ENCODE assay signal across 9 mouse cellular contexts in the genomic region with DNA sequence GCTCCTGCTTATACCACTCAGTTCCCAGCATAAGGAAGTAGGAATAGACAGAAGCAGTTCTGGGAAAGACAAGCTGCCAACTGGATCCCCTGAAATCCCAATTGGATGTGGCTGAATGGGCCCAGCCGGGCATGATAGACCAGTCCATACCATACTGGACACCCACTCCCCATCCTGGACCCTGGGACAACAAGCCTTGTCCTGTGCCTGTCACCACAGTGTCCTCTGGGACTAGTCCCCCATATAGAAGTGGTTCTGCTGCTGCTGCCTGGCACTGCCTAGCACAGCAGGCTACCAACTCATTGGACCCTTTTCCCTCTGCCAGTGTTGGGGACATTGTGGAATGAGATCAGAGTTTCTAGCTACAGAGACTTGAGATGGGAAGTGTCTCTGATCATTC. TPM values are rescaled to one million over a fixed set of nuclear protein-coding genes. Genes with fewer than 3 reads are reported as not detected.
DNase-seq lines count a peak whose midpoint lies in the region; ATAC-seq lines count a peak whose summit lies in the region.
"Had no signal": no experiment of that assay in that cellular context is flagged by ENCODE, and none has a peak within 500 bp of the region (broad histone marks: within the 10 kb centered on the region; RNA-seq: fewer than 3 reads in every experiment).

No protein-coding gene starts in this region.

- H3K36me3 ChIP-seq in heart, embryonic 11.5 days (ENCODE audit: control insufficient read depth, insufficient read depth, low read length), result no peaks in the 10 kb centered on the region; the same call in 1 of the 2 replicates
- H3K36me3 ChIP-seq in lung, embryonic 16.5 days (ENCODE audit: control insufficient read depth, insufficient read depth, low read length), result no peaks in the 10 kb centered on the region
- no peaks in the 10 kb centered on the region for H3K36me3 ChIP-seq in intestine, embryonic 15.5 days
- no peaks in the 10 kb centered on the region for H3K36me3 ChIP-seq in stomach, embryonic 15.5 days

- no peaks in the 10 kb centered on the region for H3K27me3 ChIP-seq in heart, embryonic 11.5 days (ENCODE audit: control insufficient read depth, insufficient read depth, low read length)
- no peaks in the 10 kb centered on the region for H3K27me3 ChIP-seq in lung, embryonic 16.5 days (ENCODE audit: control insufficient read depth, insufficient read depth, low read depth, low read length)
- no peaks in the 10 kb centered on the region for H3K27me3 ChIP-seq in intestine, embryonic 15.5 days (replicated peaks)
- no peaks in the 10 kb centered on the region for H3K27me3 ChIP-seq in stomach, embryonic 15.5 days (replicated peaks)

- H3K4me2 ChIP-seq in heart, embryonic 11.5 days, result peak overlapping the region; percentile 87; the same call in 1 of the 2 replicates
- H3K4me2 ChIP-seq in lung, embryonic 16.5 days (ENCODE audit: low read depth, low read length), result peak overlapping the region; percentile 10; the same call in 1 of the 2 replicates
- H3K4me2 ChIP-seq in intestine, embryonic 15.5 days (replicated peaks), result peak overlapping the region; percentile 85
- H3K4me2 ChIP-seq in stomach, embryonic 15.5 days, result peak overlapping the region; percentile 67

- peaks cover 29% of the 10 kb centered on the region for H3K4me1 ChIP-seq in heart, embryonic 11.5 days (ENCODE audit: control insufficient read depth, insufficient read depth, low read length)
- H3K4me1 ChIP-seq in lung, embryonic 16.5 days (replicated peaks; ENCODE audit: control insufficient read depth, insufficient read depth, low read length), result peaks cover 47% of the 10 kb centered on the region
- peaks cover 36% of the 10 kb centered on the region for H3K4me1 ChIP-seq in intestine, embryonic 15.5 days (replicated peaks)
- peaks cover 38% of the 10 kb centered on the region for H3K4me1 ChIP-seq in stomach, embryonic 15.5 days

- no peaks in the 10 kb centered on the region for H3K9me3 ChIP-seq in heart, embryonic 11.5 days (replicated peaks; ENCODE audit: control insufficient read depth, low read length)
- H3K9me3 ChIP-seq in lung, embryonic 16.5 days (ENCODE audit: control insufficient read depth, low read length), result no peaks in the 10 kb centered on the region
- no peaks in the 10 kb centered on the region for H3K9me3 ChIP-seq in intestine, embryonic 15.5 days
- H3K9me3 ChIP-seq in stomach, embryonic 15.5 days, result no peaks in the 10 kb centered on the region

- DNase-seq in heart, postnatal 4 days, result no peak
- DNase-seq in lung, adult 18-20 months, result no peak
- DNase-seq in cerebellum, adult 9-10 months, result no peak
- DNase-seq in cerebellum, postnatal 10 days, result no peak
- DNase-seq: kidney, postnatal 4 days had no signal

- WGBS in heart, embryonic 11.5 days (ENCODE audit: insufficient replicate concordance), result 94% methylated on average over 1 of the region's 1 CpGs
- 100% methylated on average over 1 of the region's 1 CpGs for WGBS in lung, embryonic 16.5 days
- 87% methylated on average over 1 of the region's 1 CpGs for WGBS in intestine, embryonic 15.5 days
- WGBS in stomach, embryonic 15.5 days, result 88% methylated on average over 1 of the region's 1 CpGs

- H3K27ac ChIP-seq in heart, embryonic 11.5 days (ENCODE audit: low read depth, low read length), result no peak overlapping the region
- H3K27ac ChIP-seq in lung, embryonic 16.5 days (ENCODE audit: low read length), result no peak overlapping the region
- H3K27ac ChIP-seq in intestine, embryonic 15.5 days, result no peak overlapping the region
- no peak overlapping the region for H3K27ac ChIP-seq in stomach, embryonic 15.5 days

- no peak overlapping the region for H3K9ac ChIP-seq in heart, embryonic 11.5 days (ENCODE audit: low read depth, low read length)
- no peak overlapping the region for H3K9ac ChIP-seq in lung, embryonic 16.5 days (ENCODE audit: low read length)
- no peak overlapping the region for H3K9ac ChIP-seq in intestine, embryonic 15.5 days
- H3K9ac ChIP-seq in stomach, embryonic 15.5 days, result no peak overlapping the region

- ATAC-seq in heart, embryonic 11.5 days (replicated peaks; ENCODE audit: insufficient number of reproducible peaks, low FRiP score, low TSS enrichment), result no peak
- ATAC-seq in lung, embryonic 16.5 days (ENCODE audit: low read depth), result no peak
- ATAC-seq in intestine, embryonic 15.5 days, result no peak
- ATAC-seq in stomach, embryonic 15.5 days (ENCODE audit: insufficient read depth, low FRiP score, low read depth), result no peak

- no peak overlapping the region for H3K4me3 ChIP-seq in heart, embryonic 11.5 days (ENCODE audit: low read depth, low read length)
- H3K4me3 ChIP-seq in lung, embryonic 16.5 days (ENCODE audit: low read length), result peak overlapping the region; percentile 5; the same call in 1 of the 2 replicates
- no peak overlapping the region for H3K4me3 ChIP-seq in intestine, embryonic 15.5 days (replicated peaks)
- H3K4me3 ChIP-seq in stomach, embryonic 15.5 days (replicated peaks), result no peak overlapping the region

RNA-seq across cellular contexts. Expression of gene Ccnd3, which starts 1.2 kb away (rescaled TPM):
- polyA plus RNA-seq in heart, embryonic 11.5 days (2014; fragmentation: Nextera tagmentation; extraction: Ambion mirVana), result 559 and 565 TPM in 2 replicates
- 100 to 1,000 TPM; 170 to 175 TPM for total RNA-seq in heart, postnatal 4 days (2021)
- polyA plus RNA-seq in lung, embryonic 16.5 days (2015; fragmentation: Nextera tagmentation; extraction: Ambion mirVana), result 258 and 277 TPM in 2 replicates
- polyA plus RNA-seq in intestine, embryonic 15.5 days (2015; fragmentation: Nextera tagmentation; extraction: Ambion mirVana), result 394 and 407 TPM in 2 replicates
- polyA plus RNA-seq in stomach, embryonic 15.5 days (2015; fragmentation: Nextera tagmentation; extraction: Ambion mirVana), result 391 and 408 TPM in 2 replicates

RNA-seq across cellular contexts. Expression of gene Taf8, which starts 4.0 kb away (rescaled TPM):
- polyA plus RNA-seq in heart, embryonic 11.5 days (2014; fragmentation: Nextera tagmentation; extraction: Ambion mirVana), result 15.9 and 18.3 TPM in 2 replicates
- total RNA-seq in heart, postnatal 4 days (2021), result 10 to 100 TPM; 13.7 to 14.6 TPM
- 30.5 and 30.9 TPM in 2 replicates for polyA plus RNA-seq in lung, embryonic 16.5 days (2015; fragmentation: Nextera tagmentation; extraction: Ambion mirVana)
- 20.4 and 21.9 TPM in 2 replicates for polyA plus RNA-seq in intestine, embryonic 15.5 days (2015; fragmentation: Nextera tagmentation; extraction: Ambion mirVana)
- polyA plus RNA-seq in stomach, embryonic 15.5 days (2015; fragmentation: Nextera tagmentation; extraction: Ambion mirVana), result 23.3 and 25.2 TPM in 2 replicates

Comparison
In these comparisons a context has a peak if more than half of its experiments do, and no peak if none do; other contexts are left out.
1. H3K4me2 ChIP-seq: peak in every context shown above with its lines; median percentile 87 in heart, embryonic 11.5 days; 85 in intestine, embryonic 15.5 days; 67 in stomach, embryonic 15.5 days; 10 in lung, embryonic 16.5 days.